Mouse (Mus musculus) granulocyte monocyte progenitor cell, adult 5-6 weeks (primary cell): ENCODE data around the gene Fmo1. TPM values are rescaled to one million over a fixed set of nuclear protein-coding genes. Genes with fewer than 3 reads are reported as not detected.

Experiments used
- ATAC-seq: replicated peaks from 2 replicates; pipeline ENCODE4 v1.8.0; 2016; ENCODE audit warnings: mild to moderate bottlenecking, moderate TSS enrichment, inconsistent platforms; ENCODE audit not compliant: poor library complexity, severe bottlenecking
- total RNA-seq, 2 experiments: library from RNA; stranded (forward) in 1 of 2; stranded (reverse) in 1 of 2; fragments of 200-712, 200-1000 nt in 1 of 2; fragments of >200 nt in 1 of 2; fragmentation: Nextera tagmentation in 1 of 2; gene quantifications; 2 replicates each; pipeline ENCODE4 v1.2.3; 2014 to 2017

The Fmo1 gene
- total RNA-seq, 2 experiments from 2014 or later, result 0.10 TPM; not detected in 1

DNA sequence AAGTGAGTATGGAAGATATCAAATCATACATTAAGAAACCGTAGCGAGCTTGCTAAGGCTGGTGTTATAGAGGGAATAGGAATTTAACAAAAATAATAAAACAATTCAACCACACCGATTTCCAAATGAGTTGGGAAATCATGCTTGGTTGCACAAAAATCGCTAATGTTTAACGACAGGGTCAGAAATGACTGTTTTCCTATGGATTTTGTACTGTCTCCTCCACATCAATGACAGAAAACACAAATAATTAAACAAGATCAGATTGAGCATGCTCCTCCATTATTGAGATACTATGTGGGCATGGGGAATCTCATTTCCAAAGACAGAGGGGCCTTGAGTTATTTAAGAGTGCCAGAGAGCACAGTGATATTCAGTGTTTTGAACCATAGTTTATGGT, 2.1 kb downstream of the Fmo1 start:
- ATAC-seq, result no peak

GRCm38 (mm10) chr1:162863579-162863978, 2.8 kb downstream of the Fmo1 start:
- no peak for ATAC-seq

GRCm38 (mm10) chr1:162862328-162862727, 4.1 kb downstream of the Fmo1 start:
- ATAC-seq, result no peak

DNA sequence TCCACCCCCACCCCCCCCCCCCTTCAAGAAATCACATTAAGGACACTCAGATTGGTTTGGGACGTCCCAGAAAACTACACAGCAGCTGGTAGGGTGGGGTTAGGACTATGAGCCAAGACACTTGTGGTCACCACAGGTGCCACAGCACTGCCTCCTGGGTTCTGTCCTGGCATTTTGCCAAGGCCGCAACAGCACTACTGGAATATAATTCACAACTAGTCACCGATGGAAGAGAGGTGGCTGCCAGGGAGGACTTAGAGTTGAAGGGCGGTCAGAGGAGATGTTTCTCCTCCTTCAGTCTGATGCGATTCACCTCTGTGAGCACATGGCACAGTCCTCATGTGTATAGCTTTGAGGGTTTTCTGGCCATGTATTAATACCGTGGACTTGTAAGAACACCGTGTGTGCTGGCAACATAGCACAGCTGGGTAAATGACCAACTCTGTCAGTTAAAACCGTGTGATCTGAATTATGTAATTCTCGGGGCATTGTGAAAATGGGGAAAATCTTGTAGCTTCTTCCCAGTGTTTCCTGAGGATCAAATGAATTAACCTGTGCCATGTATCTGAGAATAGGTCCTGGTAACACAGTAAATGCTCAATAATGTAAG, 6.3 kb downstream of the Fmo1 start:
- ATAC-seq, result no peak

DNA sequence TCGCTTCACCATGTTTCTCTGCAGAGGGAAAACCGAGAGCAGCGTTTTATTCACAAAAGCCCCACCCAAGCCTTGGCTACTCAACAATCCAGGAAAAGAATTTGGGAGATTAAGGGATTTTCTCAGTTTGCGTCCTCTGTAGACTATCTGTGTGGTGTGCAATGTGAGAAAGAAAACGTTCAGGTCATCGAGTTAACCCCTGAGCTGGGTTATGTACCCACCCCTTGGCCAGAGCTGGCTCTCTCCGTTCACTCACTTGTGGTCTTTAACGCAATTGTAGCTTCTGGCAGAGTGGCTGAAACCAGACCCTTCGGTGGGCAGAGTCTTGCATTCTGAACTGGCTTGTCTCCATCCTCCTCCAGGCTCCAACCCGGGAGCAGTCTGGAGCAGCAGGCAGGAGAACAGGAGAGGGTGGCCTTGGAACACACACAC, 6.8 kb downstream of the Fmo1 start:
- no peak for ATAC-seq

DNA sequence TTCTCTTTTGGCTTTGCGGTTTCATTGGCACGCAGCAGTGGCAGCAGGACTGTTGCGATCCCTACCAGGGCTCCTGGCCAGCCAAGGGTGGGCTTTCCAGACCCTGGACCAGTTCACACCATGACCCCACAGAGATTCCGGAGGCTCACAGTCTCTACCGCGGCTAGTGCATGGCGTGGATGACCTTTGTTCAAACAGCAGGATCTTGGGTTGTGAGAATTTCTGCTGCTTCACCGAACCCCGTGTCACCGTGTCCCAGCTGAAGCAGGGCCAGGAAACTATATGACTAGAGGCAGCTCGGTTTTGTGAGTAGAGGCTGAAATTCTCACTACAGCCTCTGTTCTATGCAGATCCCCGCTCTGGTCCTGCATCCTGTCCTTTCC, 7.7 kb downstream of the Fmo1 start:
- ATAC-seq, result no peak

DNA sequence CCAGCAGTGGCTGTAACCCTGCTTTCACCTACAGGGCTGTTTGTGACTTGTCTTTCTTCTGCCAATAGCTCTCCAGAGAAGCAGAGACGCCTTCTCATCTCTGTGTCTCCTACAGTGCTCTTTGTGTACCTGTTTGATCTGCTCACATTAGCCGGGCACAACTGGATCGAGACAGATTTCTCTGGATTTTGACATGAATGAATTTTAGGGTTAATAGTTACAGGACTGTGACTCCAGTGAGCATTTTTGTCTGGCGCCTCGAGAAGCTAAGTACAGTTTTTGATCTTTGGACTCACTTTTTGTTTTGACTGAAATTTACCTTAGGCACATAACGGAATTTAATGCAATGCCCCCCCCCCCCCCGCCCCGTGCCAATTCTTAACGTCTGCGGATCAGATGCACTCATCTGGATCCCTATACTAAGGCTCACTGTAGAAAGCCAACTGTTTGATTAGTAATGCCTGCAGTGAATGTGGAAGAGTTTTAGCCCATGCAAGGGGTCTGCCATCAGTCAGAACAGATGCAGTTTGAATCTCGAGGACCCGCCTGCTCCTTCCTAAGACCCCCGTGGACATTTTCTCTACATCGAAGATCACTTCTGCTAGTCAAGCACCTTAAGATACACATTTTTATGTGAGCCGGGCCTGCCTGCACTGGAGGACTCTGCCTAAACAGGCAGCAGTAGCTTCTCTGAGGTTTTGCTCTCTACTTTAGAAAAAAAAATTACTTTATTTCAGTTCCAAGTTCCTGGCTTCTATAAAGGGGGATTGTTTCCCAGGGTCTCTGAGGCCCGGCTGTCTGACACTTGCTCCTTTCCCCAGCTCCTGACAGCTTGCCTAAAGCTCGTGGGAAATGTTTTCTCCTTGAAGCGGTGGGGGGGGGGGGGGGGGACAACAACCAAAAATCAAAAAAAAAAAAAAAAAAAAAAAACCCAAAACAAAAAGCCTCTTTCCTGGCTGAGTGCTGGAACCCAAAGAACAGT, 8.4 kb downstream of the Fmo1 start:
- no peak for ATAC-seq

DNA sequence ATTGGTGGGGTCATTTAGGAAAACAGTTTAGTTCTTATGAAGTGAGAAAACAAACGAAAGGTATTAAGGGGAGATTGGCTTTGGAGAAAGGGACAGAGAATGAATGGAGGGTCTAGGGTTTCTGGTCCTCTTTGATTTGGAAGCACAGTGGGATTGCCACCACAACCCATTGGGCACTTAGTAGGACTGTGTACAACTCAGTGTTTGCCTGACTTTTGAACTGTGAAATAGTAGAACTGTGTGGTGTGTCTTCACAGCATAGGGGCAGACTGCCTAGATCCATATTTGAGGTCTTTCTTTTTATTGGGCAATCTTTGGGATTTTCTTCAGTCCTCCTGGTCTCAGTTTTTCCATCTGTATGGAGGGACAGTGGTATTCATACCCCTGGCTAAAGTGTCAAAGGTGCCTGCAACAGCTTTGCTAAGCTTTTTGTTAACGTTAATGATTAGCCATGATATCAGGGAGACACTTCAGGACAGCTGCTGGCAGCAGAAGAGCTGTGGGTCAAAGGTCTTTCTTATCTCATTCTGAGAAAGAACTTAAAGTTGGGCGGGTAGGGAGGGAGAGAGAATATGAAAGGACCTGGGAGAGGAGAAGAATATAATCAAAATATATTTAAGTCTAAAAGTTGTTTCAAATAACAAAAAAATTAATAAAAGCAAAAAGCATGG, 12.5 kb downstream of the Fmo1 start:
- ATAC-seq, result no peak

- ATAC-seq, result no peak
Measured at GRCm38 (mm10) chr1:162847554-162847953, 18.9 kb downstream of the Fmo1 start.

GRCm38 (mm10) chr1:162840211-162840610, 26.2 kb downstream of the Fmo1 start:
- no peak for ATAC-seq

GRCm38 (mm10) chr1:162838976-162839375, 27.4 kb downstream of the Fmo1 start:
- no peak for ATAC-seq

DNA sequence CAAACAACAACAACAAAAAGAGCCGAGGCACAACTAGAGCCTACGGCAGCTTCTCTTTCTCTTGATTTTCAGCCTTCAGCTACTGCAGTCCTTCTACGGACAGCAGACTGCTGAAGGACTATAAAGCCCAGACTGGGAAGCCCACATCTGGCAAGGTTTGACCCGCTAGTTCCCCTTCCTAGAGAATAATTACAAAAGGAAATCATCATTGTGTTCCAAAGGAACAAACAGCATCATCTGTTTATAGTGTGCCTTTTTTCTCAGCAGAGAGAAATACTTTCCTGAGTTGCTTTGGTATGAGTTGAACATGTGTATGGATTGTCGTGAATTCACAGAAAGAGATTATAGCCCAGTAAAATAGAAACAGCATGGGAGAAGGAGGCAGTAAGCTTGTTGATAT, 32.1 kb downstream of the Fmo1 start:
- no peak for ATAC-seq

DNA sequence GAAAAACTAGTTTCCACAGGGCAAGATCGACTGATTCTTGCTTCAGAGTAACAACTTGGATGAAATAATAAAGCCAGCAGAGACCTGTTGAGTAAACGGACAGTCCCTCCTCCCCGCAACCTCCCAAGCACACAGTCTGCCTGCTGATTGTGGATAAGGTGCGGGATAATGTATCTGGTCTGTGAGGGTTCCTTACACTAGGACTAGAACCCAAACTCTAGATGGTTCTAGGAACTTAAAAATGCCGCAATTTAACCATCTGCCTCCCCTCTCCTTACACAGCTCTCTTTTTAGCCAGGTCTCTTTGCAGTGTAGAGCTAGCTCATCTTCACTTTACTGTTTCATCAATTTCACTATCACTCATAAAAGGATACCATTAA, 33.8 kb downstream of the Fmo1 start:
- no peak for ATAC-seq

DNA sequence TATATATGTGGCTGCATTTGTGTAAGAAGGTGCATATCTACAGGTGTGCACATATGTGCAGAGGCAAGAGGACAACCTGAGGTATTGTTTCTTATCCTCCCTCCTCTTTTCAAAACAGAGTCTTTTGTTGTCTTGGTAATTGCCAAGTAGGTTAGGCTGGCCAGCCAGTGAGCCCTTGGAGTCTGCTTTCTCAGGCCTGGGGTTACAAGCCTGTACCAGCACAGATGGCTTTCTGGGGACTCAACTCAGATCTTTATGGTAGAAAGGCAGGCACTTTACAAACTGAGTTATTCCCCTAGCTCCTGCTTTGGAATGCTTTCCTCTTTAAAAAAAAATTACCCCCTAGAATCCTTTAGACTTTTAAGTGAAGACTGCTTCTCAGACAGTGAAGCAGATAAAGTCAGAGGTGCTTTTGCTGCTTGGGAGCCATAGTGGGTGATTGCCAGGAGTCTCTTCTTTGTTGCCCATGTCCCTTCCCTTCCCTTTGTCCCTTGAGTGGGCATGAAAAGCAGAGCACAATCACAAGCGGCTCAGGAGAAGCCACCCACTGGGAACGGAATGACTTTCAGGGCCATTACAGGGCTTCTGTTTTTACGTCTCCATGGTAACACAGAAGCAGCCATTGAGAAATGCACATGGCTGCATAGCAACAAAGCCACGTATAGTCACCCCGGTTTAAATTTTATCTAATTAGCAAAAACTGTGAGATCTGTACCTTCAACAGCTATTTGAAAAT, 34.4 kb downstream of the Fmo1 start:
- ATAC-seq, result no peak

GRCm38 (mm10) chr1:162819280-162819679, 47.1 kb downstream of the Fmo1 start:
- no peak for ATAC-seq

- no peak for ATAC-seq
Measured at GRCm38 (mm10) chr1:162815381-162816127, 50.9 kb downstream of the Fmo1 start.

GRCm38 (mm10) chr1:162814932-162815331, 51.5 kb downstream of the Fmo1 start:
- no peak for ATAC-seq

GRCm38 (mm10) chr1:162813836-162814156, 52.6 kb downstream of the Fmo1 start, which contains the start of gene Fmo4:
TSS of gene Fmo4 (minus strand) at chr1:162813972.
- no peak for ATAC-seq

DNA sequence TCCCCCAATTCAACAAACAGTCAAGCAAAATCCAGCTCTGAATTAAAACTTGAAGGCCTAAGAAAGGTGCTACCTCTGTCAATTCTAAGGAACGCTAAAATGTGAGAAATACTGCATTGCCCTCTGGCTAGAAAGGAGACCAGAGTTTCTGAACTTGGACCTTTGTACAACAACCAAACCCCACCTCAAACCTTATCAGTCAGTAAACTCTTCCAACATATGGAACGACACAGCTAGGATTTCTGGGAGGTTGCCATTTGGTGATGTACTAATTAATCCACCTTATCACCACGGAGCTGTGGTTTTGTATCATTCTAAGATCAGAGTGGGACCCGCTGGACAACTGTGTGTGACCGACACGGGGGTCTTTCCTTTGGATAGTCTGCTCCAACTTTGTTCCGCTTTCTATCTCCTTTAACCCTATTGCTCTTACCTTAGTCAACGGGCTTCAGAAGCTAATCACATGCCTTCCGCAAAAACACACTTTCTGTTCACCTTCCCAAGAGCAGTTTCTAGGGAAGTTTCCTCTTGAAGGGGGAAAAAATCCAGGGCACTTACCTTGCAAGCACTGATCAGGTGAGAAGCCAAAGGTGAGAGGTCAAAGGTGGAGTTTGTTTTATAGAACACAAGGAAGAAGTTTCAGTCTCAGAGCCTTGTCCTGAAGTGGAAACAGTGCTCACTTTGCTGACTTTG, 53.1 kb downstream of the Fmo1 start:
- ATAC-seq, result no peak
